Mouse (Mus musculus) retina, adult 2 months (tissue): Measurements from ENCODE around the gene Cacna1c.

Experiments used
- DNase-seq: peaks from one replicate; pipeline ENCODE4 v3.0.0-alpha.2; 2012; ENCODE audit warnings: low read depth, low spot score

The Cacna1c gene

DNA sequence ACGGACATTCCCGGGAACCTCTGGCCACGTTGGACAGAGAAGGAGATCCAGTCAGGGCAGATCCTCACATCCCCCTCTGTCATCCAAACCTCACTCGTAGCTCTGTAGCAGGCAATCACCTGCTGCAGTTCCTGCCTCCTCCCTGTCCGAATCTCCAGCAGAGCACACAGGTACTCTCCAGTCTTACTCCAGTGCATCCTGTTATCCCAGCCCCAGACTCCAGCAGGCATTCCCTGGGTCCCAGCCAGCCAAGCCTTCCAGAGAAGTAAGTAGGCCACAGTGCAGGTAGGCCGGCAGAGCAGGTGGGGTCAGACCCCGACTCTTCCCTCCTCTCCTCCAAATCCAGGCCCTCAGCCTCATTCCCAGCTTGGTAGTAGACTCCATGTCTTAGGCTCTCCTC, 186.7 kb downstream of the Cacna1c start:
- DNase-seq, result no peak

GRCm38 (mm10) chr6:119008638-119009166, 187.5 kb downstream of the Cacna1c start:
- DNase-seq, result no peak

GRCm38 (mm10) chr6:119004596-119004995, 191.6 kb downstream of the Cacna1c start:
- no peak for DNase-seq

DNA sequence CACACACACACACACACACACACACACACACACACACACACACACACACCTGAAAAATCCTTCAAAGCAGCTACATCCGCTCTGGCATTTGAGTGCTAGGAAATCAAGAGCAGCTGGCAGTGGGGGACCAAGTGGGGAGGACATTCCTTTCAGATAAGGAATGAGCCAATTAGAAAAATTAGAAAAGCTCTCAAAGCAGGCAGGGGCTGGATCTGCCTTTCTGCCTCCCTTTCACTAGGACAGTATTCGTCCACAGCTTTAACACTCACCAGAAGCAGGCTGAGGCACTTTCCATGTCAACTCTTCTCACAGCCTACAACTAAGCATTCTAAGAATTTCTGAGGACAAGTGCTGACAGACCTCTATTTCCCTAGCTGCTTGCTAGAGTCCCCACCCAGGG, 194.8 kb downstream of the Cacna1c start:
- no peak for DNase-seq

GRCm38 (mm10) chr6:119000255-119000654, 196.0 kb downstream of the Cacna1c start:
- no peak for DNase-seq

- no peak for DNase-seq
Observed at GRCm38 (mm10) chr6:118999329-118999875, 196.8 kb downstream of the Cacna1c start.

DNA sequence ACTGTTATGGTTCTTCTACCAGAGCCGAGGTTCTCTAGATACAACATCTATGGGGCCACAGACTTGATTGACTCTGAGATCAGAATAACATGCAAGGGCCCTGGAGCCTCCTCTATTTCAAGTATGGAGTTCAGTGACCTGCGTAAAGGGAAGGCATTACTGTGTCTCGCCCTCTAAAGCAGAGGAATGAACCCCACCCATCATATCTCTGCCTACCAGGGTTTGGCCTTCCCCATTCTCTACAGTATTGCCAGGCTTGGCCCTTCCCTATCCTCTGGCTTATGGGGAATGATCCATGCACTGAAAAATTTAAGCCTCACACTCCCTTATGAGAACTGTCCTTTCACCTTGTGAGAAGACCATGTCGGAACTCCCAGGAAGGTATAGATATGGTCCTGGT, 198.8 kb downstream of the Cacna1c start:
- DNase-seq, result no peak

GRCm38 (mm10) chr6:118994272-118995061, 201.8 kb downstream of the Cacna1c start:
- DNase-seq, result no peak

DNA sequence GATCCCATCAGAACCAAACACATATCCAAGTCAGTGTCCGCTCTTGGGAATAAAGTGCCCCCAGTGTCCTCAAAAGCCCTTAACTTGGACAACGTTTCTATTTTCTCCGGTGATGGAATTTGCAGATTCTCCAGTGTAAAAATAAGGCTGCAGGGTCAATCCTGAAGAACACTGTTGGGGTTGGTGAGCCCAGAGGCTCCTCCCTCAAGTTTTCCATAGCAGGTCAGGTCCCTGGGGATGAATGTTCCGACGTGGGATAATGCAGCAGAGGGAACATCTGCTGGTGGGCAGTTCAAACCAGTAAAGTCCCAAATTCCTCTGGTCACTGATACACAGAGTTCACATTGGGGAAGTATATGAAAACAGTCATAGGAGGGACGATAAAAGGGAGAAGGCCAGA, 203.8 kb downstream of the Cacna1c start:
- no peak for DNase-seq

DNA sequence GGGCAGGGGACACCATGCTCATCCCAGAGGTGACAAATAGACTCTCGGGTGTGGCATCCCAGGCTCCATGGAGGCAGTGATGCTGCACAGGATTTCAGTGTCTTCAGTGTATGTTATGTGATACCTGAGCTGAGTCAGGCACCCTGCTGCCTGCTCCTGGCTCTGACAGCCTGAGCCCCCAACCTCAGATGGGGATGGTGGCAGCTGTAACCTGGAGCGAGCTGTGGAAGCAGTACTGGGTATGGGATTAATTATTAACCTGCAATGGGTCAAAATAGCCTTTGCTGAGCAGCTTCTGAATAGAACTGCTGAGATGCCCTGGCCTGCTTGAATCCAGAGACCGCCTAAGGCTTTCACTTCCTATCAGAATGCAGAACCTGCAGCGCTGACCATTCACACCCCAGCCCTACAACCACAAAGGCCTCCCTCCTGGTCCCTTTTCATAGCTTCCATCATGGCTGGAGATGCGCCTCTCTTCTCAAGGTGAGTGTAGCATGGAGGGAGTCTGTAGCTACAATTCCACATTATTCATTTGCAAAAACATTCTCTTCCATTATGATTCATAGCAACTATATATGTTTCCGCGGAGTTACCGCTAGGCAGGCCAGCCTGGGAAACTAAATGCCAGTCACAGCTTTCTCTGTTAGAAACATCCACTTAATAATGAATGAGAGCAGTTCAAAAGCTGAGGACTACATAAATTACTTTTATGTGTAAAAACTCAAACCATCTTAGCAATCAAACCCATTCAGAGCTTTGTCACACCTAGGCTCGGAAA, 206.0 kb downstream of the Cacna1c start:
- no peak for DNase-seq

GRCm38 (mm10) chr6:118984181-118984901, 211.9 kb downstream of the Cacna1c start:
- DNase-seq, result no peak

- DNase-seq, result no peak
Observed at GRCm38 (mm10) chr6:118983471-118984040, 212.7 kb downstream of the Cacna1c start.

DNA sequence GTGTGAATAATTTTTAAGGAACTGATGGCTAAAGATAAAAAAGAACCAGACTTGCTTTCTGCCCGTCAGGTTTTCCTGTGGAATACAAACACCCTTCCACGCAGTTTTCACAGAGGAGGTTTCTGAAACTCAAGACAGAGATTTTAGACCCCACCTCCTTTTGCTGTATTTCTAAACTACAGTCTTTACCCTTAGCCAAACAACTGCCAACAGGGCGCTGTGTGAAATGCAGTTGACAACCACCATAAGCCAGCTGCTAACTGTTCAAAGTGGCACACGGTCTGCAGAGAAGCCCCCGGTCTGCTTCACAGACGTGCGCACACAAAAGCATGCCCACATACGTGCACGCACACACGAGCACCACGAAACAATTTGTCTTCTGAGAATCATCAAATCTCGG, 216.0 kb downstream of the Cacna1c start:
- no peak for DNase-seq

DNA sequence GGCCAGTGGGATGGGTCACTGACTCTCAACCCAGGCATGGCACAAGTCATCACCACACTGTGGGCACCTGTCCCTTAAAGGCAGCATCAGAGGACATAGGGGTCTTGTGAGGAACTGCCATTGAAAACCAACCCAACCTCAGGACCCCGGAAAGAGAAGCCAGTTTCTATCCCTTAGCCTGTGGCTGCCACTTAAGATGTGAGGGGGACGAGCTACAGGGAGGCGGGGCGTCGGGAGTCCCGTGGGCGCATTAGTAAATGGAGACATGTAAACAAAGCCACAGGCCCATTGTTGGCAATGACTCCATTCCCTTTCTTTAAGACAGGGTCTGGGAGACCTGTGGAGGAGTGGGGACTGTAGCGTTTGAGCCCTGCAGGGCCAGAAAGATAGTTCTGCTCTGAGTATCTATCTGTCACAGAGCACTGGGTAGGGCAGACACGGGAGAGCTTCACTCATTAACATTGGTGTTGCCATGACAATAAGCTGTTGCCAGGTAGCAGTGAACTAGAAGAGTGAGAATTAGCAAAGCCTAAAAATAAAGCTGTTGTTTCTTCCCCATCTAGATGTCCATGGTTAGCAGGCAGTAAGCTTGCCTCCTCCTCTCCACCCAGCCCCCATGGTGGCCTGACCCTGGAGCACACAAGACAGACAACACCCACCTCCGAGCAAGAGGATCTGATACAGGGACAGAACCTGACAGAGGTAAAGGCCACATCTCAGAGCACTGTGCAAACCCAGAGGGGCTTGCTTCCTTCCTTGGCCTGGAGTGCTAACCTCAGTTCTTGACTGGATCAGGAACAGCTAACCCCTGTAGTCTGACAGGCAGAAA, 218.6 kb downstream of the Cacna1c start:
- DNase-seq, result no peak

GRCm38 (mm10) chr6:118976617-118977016, 219.6 kb downstream of the Cacna1c start:
- DNase-seq, result no peak

DNA sequence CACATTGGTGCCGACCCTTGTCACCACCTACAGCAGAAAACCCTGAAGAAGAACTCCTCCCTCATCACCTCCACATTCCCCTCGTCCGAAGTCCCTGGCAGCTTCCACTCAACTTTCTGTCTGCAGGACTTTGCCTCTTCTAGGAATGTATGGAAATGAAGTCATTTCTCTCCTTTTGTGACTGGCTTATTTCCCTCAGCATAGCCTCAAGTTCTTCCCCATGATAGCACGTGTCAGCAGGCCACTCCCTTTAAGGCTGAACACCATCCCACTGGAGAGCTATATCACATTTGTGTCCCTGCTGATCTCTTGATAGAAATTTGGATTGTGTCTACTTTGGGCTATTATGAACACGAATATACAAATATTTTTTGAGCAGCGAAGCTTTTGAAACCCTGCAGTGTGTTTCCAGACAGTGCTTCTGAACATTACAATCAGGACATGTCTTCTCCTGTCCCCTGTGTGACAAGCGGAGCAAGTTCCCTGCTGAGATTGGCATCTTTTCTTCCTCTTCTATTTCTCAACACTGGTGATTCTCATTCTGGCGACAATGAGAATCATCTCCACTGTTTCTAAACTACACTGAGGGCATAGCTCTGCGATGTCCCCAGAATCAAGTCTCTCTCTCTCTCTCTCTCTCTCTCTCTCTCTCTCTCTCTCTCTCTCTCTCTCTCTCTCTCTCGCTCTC, 224.2 kb downstream of the Cacna1c start:
- no peak for DNase-seq

- DNase-seq, result no peak
Observed at GRCm38 (mm10) chr6:118968776-118969175, 227.4 kb downstream of the Cacna1c start.

DNA sequence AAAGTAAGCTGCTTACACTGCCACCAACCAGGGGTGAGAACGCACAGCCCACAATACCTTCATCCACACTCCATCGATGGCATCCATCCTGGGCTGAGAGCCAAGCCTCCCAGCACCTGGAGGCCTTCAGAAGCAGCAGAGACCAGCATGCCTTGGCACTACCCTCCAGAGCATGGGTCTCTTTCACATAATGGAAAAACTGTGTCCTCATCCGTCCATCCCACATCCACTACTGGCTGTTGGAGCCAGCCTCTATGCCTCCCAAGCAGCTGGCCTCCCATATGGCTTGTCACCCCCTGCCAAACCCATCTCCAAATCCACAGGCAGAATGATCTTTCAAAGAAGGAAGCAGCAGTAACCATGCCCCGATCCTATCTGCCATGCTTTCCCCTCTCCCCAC, 229.3 kb downstream of the Cacna1c start:
- no peak for DNase-seq

GRCm38 (mm10) chr6:118965577-118965976, 230.6 kb downstream of the Cacna1c start:
- DNase-seq, result no peak

DNA sequence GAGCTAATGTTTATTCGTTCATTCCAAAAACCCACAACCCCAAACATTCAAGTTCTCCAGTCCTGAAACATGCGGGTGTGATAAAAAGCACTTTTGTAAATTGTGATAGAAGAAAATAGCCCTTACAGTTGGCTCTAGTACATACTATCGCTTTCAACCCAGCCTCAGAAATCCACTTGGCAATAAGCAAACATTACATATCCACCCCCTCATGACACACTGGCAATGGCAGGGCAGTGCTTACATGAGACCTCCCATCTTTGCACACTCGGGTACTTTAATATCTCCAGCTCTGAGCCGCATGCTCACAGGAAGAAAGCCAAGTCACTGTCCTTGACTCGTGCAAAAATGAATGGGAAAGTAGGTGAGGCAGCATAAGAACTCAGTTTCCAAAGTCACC, 232.4 kb downstream of the Cacna1c start:
- DNase-seq, result no peak
